Mouse (Mus musculus): ENCODE data around the gene Wdr61.

DNA sequence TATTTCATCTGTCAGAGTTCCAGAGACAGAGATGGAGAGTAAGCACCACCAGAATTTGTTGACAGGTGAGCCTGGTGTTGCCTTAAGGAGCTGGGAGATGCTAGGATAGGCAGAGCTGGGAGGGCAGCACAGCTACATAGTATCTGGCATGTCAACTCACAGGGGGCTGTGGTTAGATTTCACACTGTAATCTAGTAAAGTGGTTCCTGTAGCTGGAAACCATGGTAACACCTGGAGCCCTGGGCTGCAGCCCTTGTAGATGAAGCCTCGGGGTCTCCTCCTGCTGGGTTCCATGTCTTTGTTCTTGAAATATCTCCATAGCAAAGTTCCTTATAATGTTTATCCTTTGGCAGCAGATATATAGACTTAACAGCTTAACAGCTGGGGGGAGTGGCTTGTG is 28.8 kb downstream of the Wdr61 start:
- TF ChIP-seq EP300 (IDR thresholded peaks at IDR 0.05; ENCODE audit: low read depth) (no peak), CTCF (IDR thresholded peaks at IDR 0.05; ENCODE audit: low read depth) (no peak)

All from liver, embryonic 14.5 days (tissue).